Mouse (Mus musculus) embryonic fibroblast, embryonic 13.5 days (primary cell): ENCODE measurements at regions not wholly inside any gene's neighbourhood (a gene's known extent, or its start where the extent isn't known, plus 50 kb on each side); places are given as distances from the start of the nearest gene placed in this dataset.

ENCODE experiments used
- CTCF ChIP-seq: IDR thresholded peaks from 2 replicates; pipeline ENCODE4 v1.5.1; 2011; ENCODE audit warnings: mild to moderate bottlenecking, control low read depth, low read length, moderate library complexity, borderline replicate concordance; ENCODE audit not compliant: insufficient read depth
- POLR2A ChIP-seq: IDR thresholded peaks from 2 replicates; pipeline ENCODE4 v1.6.1; 2011; ENCODE audit warnings: low read depth, mild to moderate bottlenecking, control low read depth, low read length, moderate library complexity

DNA sequence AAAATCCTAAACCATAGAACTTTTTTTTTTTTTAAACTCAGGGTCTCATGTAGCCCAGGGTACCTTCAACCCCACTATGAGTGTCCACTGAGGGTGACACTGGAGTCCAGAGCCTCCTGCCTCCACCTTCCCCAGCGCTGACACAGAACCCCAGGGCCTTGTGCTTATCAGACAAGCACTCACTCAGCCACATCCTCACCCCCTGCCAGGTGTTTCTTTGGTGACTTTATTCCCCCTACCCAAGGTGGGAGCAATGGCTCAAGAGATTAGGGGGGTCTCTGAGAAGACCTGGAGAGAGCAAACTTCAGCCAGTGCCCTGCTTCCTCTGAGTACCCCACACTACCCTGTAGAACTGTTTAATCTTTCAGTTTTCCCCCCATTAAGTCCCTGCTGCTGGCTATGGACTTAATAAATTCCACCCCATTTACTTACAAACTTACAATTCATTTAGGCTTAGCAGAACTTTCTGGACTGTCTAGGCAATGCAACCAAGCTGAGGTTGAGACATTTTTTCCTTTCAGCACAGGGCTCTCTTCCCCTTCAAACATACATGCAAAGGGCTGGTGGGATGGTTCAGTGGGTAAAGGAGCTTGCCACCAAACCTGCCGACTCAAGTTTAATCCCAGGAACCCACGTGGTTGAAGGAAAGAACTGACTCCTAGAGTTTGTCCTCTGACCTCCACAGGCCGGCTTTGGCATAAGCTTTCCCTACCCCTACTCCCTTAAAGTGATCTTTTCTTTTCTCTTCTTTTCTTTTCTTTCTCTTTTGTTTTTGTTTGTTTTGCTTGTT, 54.2 kb upstream of the Cux1 start:
- no peak for TF ChIP-seq POLR2A
- no peak for TF ChIP-seq CTCF
